Mouse (Mus musculus) c-Kit-negative CD71-positive TER-119-positive erythroid progenitor cells, embryonic 14.5 days (primary cell): ENCODE results near the gene Cep89.

Source experiments
- DNase-seq: peaks from one replicate; pipeline ENCODE4 v3.0.0-alpha.2; 2013; ENCODE audit warnings: low read depth, low spot score

Cep89 gene

GRCm38 (mm10) chr7:35485126-35485525 is 88.3 kb downstream of the Cep89 start:
- no peak for DNase-seq

DNA sequence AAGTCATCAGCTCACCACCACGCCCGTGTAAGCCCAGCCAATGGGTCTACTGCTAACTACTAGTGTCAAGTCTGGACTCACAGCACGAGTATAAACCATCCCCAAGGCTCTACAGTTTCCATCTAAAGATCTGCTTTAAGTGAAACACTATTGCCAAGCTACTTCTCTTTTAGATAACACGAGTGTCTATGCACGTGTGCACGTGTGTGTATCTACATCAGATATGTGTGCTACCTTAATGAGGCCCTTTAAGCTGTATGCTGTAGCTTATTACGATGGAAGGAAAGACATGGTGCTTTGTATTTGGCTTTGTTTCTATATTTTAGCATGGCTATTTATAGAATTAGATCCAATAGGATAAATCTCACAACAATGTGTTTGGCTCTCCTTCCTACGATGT is 89.7 kb downstream of the Cep89 start:
- no peak for DNase-seq
